ENCODE assay signal across 16 mouse cellular contexts in the genomic region with DNA sequence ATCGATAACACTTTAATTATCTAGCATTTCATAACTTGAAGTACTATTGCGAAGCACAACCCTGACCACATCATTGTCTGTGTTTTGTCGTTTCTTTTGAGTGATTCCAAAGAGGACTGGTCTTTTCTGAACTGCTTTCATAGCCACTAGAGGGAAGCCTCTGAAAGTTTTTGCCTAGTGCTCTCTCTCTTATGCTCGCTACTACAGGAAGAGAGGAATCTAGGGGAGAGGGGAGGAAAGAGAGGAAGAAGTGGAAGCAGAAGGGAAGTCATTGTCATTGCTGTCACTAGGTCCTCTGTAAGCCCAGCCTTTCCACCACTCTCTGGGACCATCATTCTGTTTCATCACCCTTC.
DNase-seq lines count a peak whose midpoint lies in the region; ATAC-seq and TF ChIP-seq lines count a peak whose summit lies in the region.
"Had no signal": no experiment of that assay in that cellular context is flagged by ENCODE, and none has a peak within 500 bp of the region (broad histone marks: within the 10 kb centered on the region; RNA-seq: fewer than 3 reads in every experiment).

No protein-coding gene starts in this region.

- DNase-seq in frontal cortex, postnatal 25 days (ENCODE audit: low spot score in 2 of 2) = no peak
- DNase-seq in left cerebral cortex, adult 2 months (ENCODE audit: extremely low spot score in 1 of 2, low spot score in 2 of 2) = no peak
- no peak for DNase-seq in left cerebral cortex, adult 18-20 months (ENCODE audit: low spot score in 2 of 2)
- DNase-seq in brain, adult 2 months (ENCODE audit: low read depth, low spot score) = peak; percentile 47
- peak; percentile 12 for DNase-seq in lung, postnatal 36 days
- DNase-seq in ovary, postnatal 10 days (ENCODE audit: low spot score) = no peak
- no peak for DNase-seq in spleen, postnatal 14 days (ENCODE audit: low spot score in 2 of 2)
- DNase-seq: adrenal gland, postnatal 36 days; heart, adult 18-20 months; heart, postnatal 10 days; layer of hippocampus, adult 9-11 months; right cerebral cortex, adult 18-20 months; thymus, adult 2 months had no signal

- no peak overlapping the region for H3K27ac ChIP-seq in left cerebral cortex, adult 2 months
- H3K27ac ChIP-seq: hindbrain, embryonic 15.5 days; neural tube, embryonic 15.5 days had no signal

- intact Hi-C loops in left cerebral cortex, adult 2 months (cut with DNase I) = no loop called here

- TF ChIP-seq CTCF in left cerebral cortex, adult 2 months (IDR thresholded peaks at IDR 0.05) = peak; percentile 54

- no peak overlapping the region for H3K4me3 ChIP-seq in left cerebral cortex, adult 2 months
- H3K4me3 ChIP-seq: hindbrain, embryonic 15.5 days; neural tube, embryonic 15.5 days had no signal

- peak; percentile 88 for ATAC-seq in frontal cortex, adult (ENCODE audit: low TSS enrichment)

Comparison
In these comparisons a context has a peak if more than half of its experiments do, and no peak if none do; other contexts are left out.
1. DNase-seq: peak in brain, adult 2 months (single experiment) and lung, postnatal 36 days (single experiment); none in frontal cortex, postnatal 25 days (0 of 2), left cerebral cortex, adult 2 months (0 of 2), left cerebral cortex, adult 18-20 months (0 of 2), ovary, postnatal 10 days (single experiment) and spleen, postnatal 14 days (0 of 2).